Mouse (Mus musculus) limb, embryonic 15.5 days (tissue): ENCODE results near the gene Slc27a4. TPM values are rescaled to one million over a fixed set of nuclear protein-coding genes. Genes with fewer than 3 reads are reported as not detected.

Experiments used
- ATAC-seq: fragments of 200-750 bp; cut with Nextera tagmentation; 2 replicates; pipeline ENCODE4 v1.8.0; 2017; ENCODE audit warnings: low read depth, moderate TSS enrichment; ENCODE audit not compliant: insufficient number of reproducible peaks, low FRiP score, low TSS enrichment
- H3K27ac ChIP-seq: fragments of 300-500 bp; sonication (generic); 2 replicates; pipeline ENCODE4 v1.5.1; 2015; ENCODE audit warnings: moderate library complexity, mild to moderate bottlenecking, inconsistent platforms
- H3K27me3 ChIP-seq: fragments of 300-500 bp; sonication (generic); 2 replicates; pipeline ENCODE4 v1.6.1; 2015; ENCODE audit warnings: inconsistent platforms
- H3K36me3 ChIP-seq: fragments of 300-500 bp; sonication (generic); 2 replicates; pipeline ENCODE4 v1.6.1; 2015; ENCODE audit warnings: inconsistent platforms
- H3K4me1 ChIP-seq: fragments of 300-500 bp; sonication (generic); 2 replicates; pipeline ENCODE4 v1.6.1; 2015; ENCODE audit warnings: inconsistent platforms
- H3K4me2 ChIP-seq: fragments of 300-500 bp; sonication (generic); 2 replicates; pipeline ENCODE4 v1.6.1; 2015; ENCODE audit warnings: mild to moderate bottlenecking, inconsistent platforms
- H3K4me3 ChIP-seq: fragments of 300-500 bp; sonication (generic); 2 replicates; pipeline ENCODE4 v1.5.1; 2015; ENCODE audit warnings: mild to moderate bottlenecking, inconsistent platforms
- H3K9ac ChIP-seq: fragments of 300-500 bp; sonication (generic); 2 replicates; pipeline ENCODE4 v1.6.1; 2015; ENCODE audit warnings: inconsistent platforms
- H3K9me3 ChIP-seq: fragments of 300-500 bp; sonication (generic); 2 replicates; pipeline ENCODE4 v1.6.1; 2016; ENCODE audit warnings: inconsistent platforms
- WGBS: fragments of 180-500 bp; shearing (Covaris S2); methylation state at CpG from one replicate; pipeline ENCODE4 v1.1.7; 2015; 5-methylcytosine and 5-hydroxymethylcytosine counted together
- polyA plus RNA-seq: library from polyadenylated mRNA; unstranded; fragments of >200 nt; fragmentation: Nextera tagmentation; extraction: Ambion mirVana; gene quantifications from 2 replicates; pipeline ENCODE4 v1.2.1, GENCODE M21; 2015

Slc27a4 gene
- polyA plus RNA-seq, 1 experiment from 2014 or later = 22.2 TPM

DNA sequence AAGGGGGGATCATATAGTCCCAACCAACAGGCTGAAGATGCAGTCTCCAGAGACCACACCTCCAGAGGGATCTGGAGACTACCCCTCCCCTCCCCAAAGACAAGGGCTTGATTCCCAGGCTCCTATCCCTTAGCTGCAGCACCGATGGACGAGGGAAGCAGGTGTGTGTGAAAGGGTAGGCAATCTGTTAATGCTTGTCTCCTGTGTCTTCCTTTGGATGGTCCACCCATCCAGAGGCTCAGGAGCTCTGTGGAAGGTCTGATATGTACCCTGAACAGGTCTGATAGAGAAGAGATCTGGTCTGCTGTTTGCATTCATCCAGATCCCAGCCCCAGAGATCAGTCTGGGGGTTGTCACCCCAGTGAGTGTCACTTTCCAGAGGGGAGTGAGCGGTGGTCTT, 44.5 kb downstream of the Slc27a4 start:
- H3K4me1 ChIP-seq = peaks cover 13% of the 10 kb centered on the region
- H3K9ac ChIP-seq = no peak overlapping the region
- peaks cover 58% of the 10 kb centered on the region for H3K27me3 ChIP-seq
- no peak overlapping the region for H3K4me2 ChIP-seq
- H3K36me3 ChIP-seq = peaks cover 25% of the 10 kb centered on the region
- 49% methylated on average over 3 of the region's 3 CpGs for WGBS
- no peak overlapping the region for H3K4me3 ChIP-seq
- no peak for ATAC-seq
- H3K27ac ChIP-seq = no peak overlapping the region
- no peaks in the 10 kb centered on the region for H3K9me3 ChIP-seq

DNA sequence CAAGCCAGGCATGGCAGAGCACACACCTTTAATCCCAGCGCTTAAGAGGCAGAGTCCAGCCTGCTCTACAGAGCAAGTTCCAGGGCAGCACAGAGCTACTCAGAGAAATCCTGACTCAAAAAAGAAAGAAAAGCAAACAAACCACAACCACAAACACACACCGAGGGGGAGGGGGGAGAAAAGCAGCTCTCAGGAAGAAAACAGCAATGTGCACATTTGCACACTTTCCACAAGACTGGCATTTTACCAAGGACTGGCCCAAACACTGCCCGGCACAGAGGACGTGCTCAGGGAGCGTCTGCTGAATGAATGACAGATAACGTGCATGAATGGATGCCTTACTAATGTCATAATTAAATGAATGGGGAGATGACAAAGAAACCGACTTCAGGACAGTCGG, 46.6 kb downstream of the Slc27a4 start:
- Histone ChIP-seq H3K9ac (no peak overlapping the region), H3K4me3 (no peak overlapping the region), H3K27me3 (peaks cover 47% of the 10 kb centered on the region), H3K36me3 (peaks cover 4% of the 10 kb centered on the region), H3K4me2 (no peak overlapping the region), H3K9me3 (no peaks in the 10 kb centered on the region), H3K4me1 (peaks cover 13% of the 10 kb centered on the region), H3K27ac (no peak overlapping the region)
- WGBS = 71% methylated on average over 8 of the region's 8 CpGs
- no peak for ATAC-seq

- Histone ChIP-seq H3K9ac (no peak overlapping the region), H3K27me3 (peaks cover 38% of the 10 kb centered on the region), H3K4me3 (no peak overlapping the region), H3K36me3 (no peaks in the 10 kb centered on the region), H3K9me3 (no peaks in the 10 kb centered on the region), H3K4me1 (peaks cover 13% of the 10 kb centered on the region), H3K27ac (no peak overlapping the region), H3K4me2 (no peak overlapping the region)
- 51% methylated on average over 5 of the region's 5 CpGs for WGBS
- no peak for ATAC-seq
Observed at GRCm38 (mm10) chr2:29849841-29850480, 47.5 kb downstream of the Slc27a4 start.

DNA sequence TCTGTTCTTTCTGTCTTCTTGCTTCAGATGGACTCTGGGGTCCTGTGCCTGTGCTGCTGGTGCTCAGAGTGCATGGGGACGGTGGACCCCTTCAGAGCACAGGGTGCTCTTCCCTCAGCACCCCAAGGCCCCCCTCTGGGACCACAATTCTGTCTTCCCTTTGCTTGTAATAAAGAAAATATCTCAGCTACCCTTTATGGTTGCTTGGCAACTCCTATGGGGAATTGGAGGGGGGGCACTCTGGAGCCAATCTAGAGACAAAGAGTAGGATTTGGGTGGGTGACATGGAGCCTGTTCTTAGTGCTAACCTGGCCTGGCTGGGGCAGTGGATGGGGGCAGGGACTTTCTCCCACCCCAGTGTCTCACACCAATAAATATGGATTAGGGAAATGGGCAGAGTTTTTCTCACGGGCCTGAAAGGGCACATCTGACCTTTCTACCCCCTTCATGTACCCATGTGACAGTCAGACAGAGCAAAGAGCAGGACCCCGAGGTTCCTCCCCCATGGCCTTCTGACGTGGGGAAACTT, 50.6 kb downstream of the Slc27a4 start:
- Histone ChIP-seq H3K4me3 (no peak overlapping the region), H3K9ac (no peak overlapping the region), H3K27me3 (peaks cover 12% of the 10 kb centered on the region), H3K9me3 (no peaks in the 10 kb centered on the region), H3K27ac (peak overlapping the region; percentile 59), H3K4me1 (peaks cover 13% of the 10 kb centered on the region; the same call in 1 of the 2 replicates), H3K36me3 (no peaks in the 10 kb centered on the region), H3K4me2 (no peak overlapping the region)
- WGBS = 45% methylated on average over 4 of the region's 4 CpGs
- no peak for ATAC-seq

DNA sequence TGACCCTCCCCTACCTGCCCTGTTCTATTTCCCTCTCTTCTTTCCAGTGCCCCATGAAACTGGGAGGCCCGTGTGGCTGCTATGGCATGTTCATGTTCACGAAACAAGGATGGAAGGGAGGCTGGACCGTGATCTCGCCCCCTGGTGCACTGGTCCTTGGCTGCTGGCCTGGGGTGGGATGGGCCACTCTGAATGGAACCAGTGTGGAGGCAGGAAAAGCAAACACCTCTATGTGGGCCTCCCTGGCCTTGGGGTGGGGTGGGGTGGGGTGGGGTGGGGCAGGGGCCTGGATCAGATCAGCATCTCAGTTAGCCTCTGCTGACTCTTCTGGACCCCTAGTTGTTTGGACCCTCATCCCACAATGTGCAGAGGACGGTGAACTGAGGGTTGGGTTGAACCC, 51.3 kb downstream of the Slc27a4 start:
- no peak overlapping the region for H3K4me3 ChIP-seq
- no peak overlapping the region for H3K4me2 ChIP-seq
- H3K27ac ChIP-seq = peak overlapping the region; percentile 59
- peak; percentile 51; the same call in 1 of the 2 replicates for ATAC-seq
- H3K9ac ChIP-seq = no peak overlapping the region
- no peaks in the 10 kb centered on the region for H3K9me3 ChIP-seq
- H3K27me3 ChIP-seq = peaks cover 5% of the 10 kb centered on the region
- no peaks in the 10 kb centered on the region for H3K36me3 ChIP-seq
- 59% methylated on average over 5 of the region's 5 CpGs for WGBS
- H3K4me1 ChIP-seq = peaks cover 18% of the 10 kb centered on the region; the same call in 1 of the 2 replicates

GRCm38 (mm10) chr2:29855585-29856210, 53.3 kb downstream of the Slc27a4 start:
- ATAC-seq = no peak
- Histone ChIP-seq H3K27ac (no peak overlapping the region), H3K4me2 (no peak overlapping the region), H3K4me1 (peaks cover 19% of the 10 kb centered on the region; the same call in 1 of the 2 replicates), H3K9ac (no peak overlapping the region), H3K27me3 (peaks cover 5% of the 10 kb centered on the region), H3K9me3 (no peaks in the 10 kb centered on the region), H3K36me3 (no peaks in the 10 kb centered on the region), H3K4me3 (no peak overlapping the region)
- WGBS = 77% methylated on average over 10 of the region's 10 CpGs

GRCm38 (mm10) chr2:29856451-29857260, 54.2 kb downstream of the Slc27a4 start:
- Histone ChIP-seq H3K27me3 (peaks cover 5% of the 10 kb centered on the region), H3K4me2 (no peak overlapping the region), H3K27ac (0 out of 2 replicates have a peak overlapping the region, but pooled peaks have one; percentile 19), H3K4me1 (peaks cover 19% of the 10 kb centered on the region; the same call in 1 of the 2 replicates), H3K9me3 (no peaks in the 10 kb centered on the region), H3K36me3 (no peaks in the 10 kb centered on the region), H3K9ac (no peak overlapping the region), H3K4me3 (no peak overlapping the region)
- no peak for ATAC-seq
- WGBS = 12% methylated on average over 19 of the region's 19 CpGs

DNA sequence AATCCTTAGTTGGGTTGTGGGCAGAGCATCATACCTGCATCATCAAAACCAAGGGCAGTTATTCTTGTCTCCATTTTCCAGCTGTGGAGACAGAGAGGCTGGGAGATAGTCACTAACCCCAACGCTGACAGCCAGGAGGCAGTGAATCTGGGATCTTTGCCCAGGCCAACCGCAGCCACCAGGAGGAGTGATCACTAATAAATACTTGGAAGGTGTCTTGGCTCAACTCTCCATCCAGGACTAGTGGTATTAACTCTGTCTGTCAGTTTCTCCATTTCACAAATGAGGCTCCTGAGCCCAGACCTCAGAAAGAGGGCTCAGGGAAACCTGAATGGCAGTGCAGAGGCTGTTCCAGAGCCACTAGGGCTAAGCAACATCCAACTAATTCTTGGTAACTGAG, 54.9 kb downstream of the Slc27a4 start:
- peaks cover 5% of the 10 kb centered on the region for H3K27me3 ChIP-seq
- H3K36me3 ChIP-seq = no peaks in the 10 kb centered on the region
- H3K4me2 ChIP-seq = no peak overlapping the region
- H3K9me3 ChIP-seq = no peaks in the 10 kb centered on the region
- 19% methylated on average over 2 of the region's 2 CpGs for WGBS
- no peak overlapping the region for H3K9ac ChIP-seq
- ATAC-seq = no peak
- peak overlapping the region; percentile 58 for H3K27ac ChIP-seq
- no peak overlapping the region for H3K4me3 ChIP-seq
- H3K4me1 ChIP-seq = peaks cover 19% of the 10 kb centered on the region; the same call in 1 of the 2 replicates

- Histone ChIP-seq H3K4me1 (peaks cover 19% of the 10 kb centered on the region; the same call in 1 of the 2 replicates), H3K9me3 (no peaks in the 10 kb centered on the region), H3K4me3 (no peak overlapping the region), H3K27ac (peak overlapping the region; percentile 58), H3K27me3 (peaks cover 5% of the 10 kb centered on the region), H3K4me2 (no peak overlapping the region), H3K9ac (no peak overlapping the region), H3K36me3 (no peaks in the 10 kb centered on the region)
- ATAC-seq = no peak
- 58% methylated on average over 5 of the region's 5 CpGs for WGBS
Observed at GRCm38 (mm10) chr2:29857967-29858366, 55.5 kb downstream of the Slc27a4 start.

DNA sequence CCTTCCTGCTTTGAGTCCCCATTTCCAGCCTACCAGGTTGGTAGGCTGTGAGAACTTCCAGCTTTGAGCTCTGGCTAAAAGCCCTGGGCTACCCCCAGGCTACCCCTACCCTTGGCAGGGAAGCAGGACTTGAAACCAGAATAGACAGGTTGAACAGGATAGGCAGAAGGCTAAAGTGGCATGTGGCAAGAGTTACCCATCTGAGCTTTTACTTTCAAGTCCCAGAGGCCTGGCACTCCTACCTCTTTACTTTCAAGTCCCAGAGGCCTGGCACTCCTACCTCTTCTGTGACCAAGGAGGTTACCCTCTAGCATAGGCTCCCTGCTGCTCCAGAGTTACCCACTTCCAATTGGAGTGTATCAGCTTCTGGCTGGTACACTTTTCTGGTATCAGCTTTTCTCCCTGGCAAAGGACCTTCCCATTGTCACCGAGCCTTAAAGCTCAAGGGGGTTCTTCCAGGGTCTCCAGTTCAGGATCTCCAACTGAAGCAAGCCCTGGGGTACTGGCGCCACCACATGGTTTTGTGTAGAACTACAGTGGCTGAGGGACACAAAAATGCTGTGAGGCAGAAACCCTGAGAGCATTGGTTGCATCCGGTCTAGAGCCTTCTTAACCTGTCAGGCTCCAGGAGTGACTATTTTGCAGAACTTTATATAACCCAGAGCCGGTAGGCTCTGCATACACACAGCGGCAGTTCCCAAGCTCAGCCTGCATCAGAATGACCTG, 56.5 kb downstream of the Slc27a4 start:
- H3K36me3 ChIP-seq = no peaks in the 10 kb centered on the region
- H3K4me2 ChIP-seq = no peak overlapping the region
- no peak for ATAC-seq
- 10% methylated on average over 5 of the region's 5 CpGs for WGBS
- peaks cover 5% of the 10 kb centered on the region for H3K27me3 ChIP-seq
- H3K4me1 ChIP-seq = peaks cover 19% of the 10 kb centered on the region; the same call in 1 of the 2 replicates
- 0 out of 2 replicates have a peak overlapping the region, but pooled peaks have one; percentile 38 for H3K27ac ChIP-seq
- no peak overlapping the region for H3K4me3 ChIP-seq
- no peaks in the 10 kb centered on the region for H3K9me3 ChIP-seq
- H3K9ac ChIP-seq = no peak overlapping the region

- H3K27me3 ChIP-seq = no peaks in the 10 kb centered on the region
- 55% methylated on average over 4 of the region's 4 CpGs for WGBS
- no peak overlapping the region for H3K4me2 ChIP-seq
- no peak overlapping the region for H3K4me3 ChIP-seq
- H3K36me3 ChIP-seq = no peaks in the 10 kb centered on the region
- H3K9me3 ChIP-seq = no peaks in the 10 kb centered on the region
- peaks cover 11% of the 10 kb centered on the region for H3K4me1 ChIP-seq
- no peak for ATAC-seq
- no peak overlapping the region for H3K27ac ChIP-seq
- no peak overlapping the region for H3K9ac ChIP-seq
Observed at GRCm38 (mm10) chr2:29865125-29865524, 62.7 kb downstream of the Slc27a4 start.
